In genomic region chr2:72405621-72406555, GRCm38 (mm10) we compare ENCODE assay signal across 22 mouse cellular contexts.
DNase-seq lines count a peak whose midpoint lies in the region; ATAC-seq and TF ChIP-seq lines count a peak whose summit lies in the region.
"Had no signal": no experiment of that assay in that cellular context is flagged by ENCODE, and none has a peak within 500 bp of the region (broad histone marks: within the 10 kb centered on the region; RNA-seq: fewer than 3 reads in every experiment).

No protein-coding gene starts in this region.

- DNase-seq in heart, adult 11 months, result peak; percentile 60
- DNase-seq in heart, postnatal 25 days (ENCODE audit: low spot score), result no peak
- DNase-seq in CD4-positive helper T cell, adult 2 months (ENCODE audit: low read depth, low spot score), result peak; percentile 26
- DNase-seq in thymus, adult 2 months, result peak; percentile 60
- peak; percentile 69 for DNase-seq in thymus, postnatal 25 days
- DNase-seq in embryonic facial prominence, embryonic 10.5 days (ENCODE audit: low spot score), result no peak
- DNase-seq: adrenal gland, adult 8-10 months; adrenal gland, postnatal 36 days; cerebellum, adult 11 months; cerebellum, adult 8-10 months; cerebellum, postnatal 14 days; embryo, embryonic 11 days; forebrain, postnatal 0 days; gastrocnemius, postnatal 14 days; heart, adult 18-20 months; heart, postnatal 10 days had no signal

- WGBS in thymus, adult 2 months, result 14% methylated on average over 12 of the region's 12 CpGs
- 89% methylated on average over 12 of the region's 12 CpGs for WGBS in intestine, embryonic 16.5 days
- WGBS in embryonic facial prominence, embryonic 10.5 days, result 87% methylated on average over 12 of the region's 12 CpGs

- no peaks in the 10 kb centered on the region for H3K27me3 ChIP-seq in thymus, adult 2 months (ENCODE audit: control insufficient read depth, insufficient read depth, low read length)
- no peaks in the 10 kb centered on the region for H3K27me3 ChIP-seq in intestine, embryonic 16.5 days (replicated peaks; ENCODE audit: control insufficient read depth, insufficient read depth, low read length)
- no peaks in the 10 kb centered on the region for H3K27me3 ChIP-seq in embryonic facial prominence, embryonic 10.5 days (replicated peaks; ENCODE audit: low read depth, poor library complexity, severe bottlenecking)
- H3K27me3 ChIP-seq: embryonic facial prominence, embryonic 13.5 days; heart, embryonic 12.5 days had no signal

- no peak for TF ChIP-seq POLR2A in thymus, adult 2 months (IDR thresholded peaks at IDR 0.05; ENCODE audit: control insufficient read depth, extremely low read depth, insufficient read depth, low read length, poor library complexity)

- peak overlapping the region; percentile 91 for H3K27ac ChIP-seq in thymus, adult 2 months (ENCODE audit: control insufficient read depth, insufficient read depth, low read length)
- H3K27ac ChIP-seq in intestine, embryonic 16.5 days (ENCODE audit: low read length), result no peak overlapping the region
- no peak overlapping the region for H3K27ac ChIP-seq in embryonic facial prominence, embryonic 10.5 days (replicated peaks)
- H3K27ac ChIP-seq: forebrain, embryonic 13.5 days; hindbrain, embryonic 14.5 days had no signal

- H3K4me2 ChIP-seq in intestine, embryonic 16.5 days (ENCODE audit: low read depth, low read length), result no peak overlapping the region
- H3K4me2 ChIP-seq: embryonic facial prominence, embryonic 13.5 days; forebrain, embryonic 13.5 days; heart, embryonic 12.5 days; hindbrain, embryonic 14.5 days had no signal

- no peak overlapping the region for H3K9ac ChIP-seq in intestine, embryonic 16.5 days (ENCODE audit: low read depth, low read length)
- H3K9ac ChIP-seq: embryonic facial prominence, embryonic 13.5 days; forebrain, embryonic 13.5 days; forebrain, postnatal 0 days; heart, embryonic 12.5 days; hindbrain, embryonic 14.5 days had no signal

- no peak for ATAC-seq in intestine, embryonic 16.5 days
- no peak for ATAC-seq in CD4-positive, CD25-positive, alpha-beta regulatory T cell, adult 4 months
- ATAC-seq: forebrain, embryonic 13.5 days had no signal

- H3K4me3 ChIP-seq in thymus, adult 2 months (ENCODE audit: control insufficient read depth, insufficient read depth, low read length), result peak overlapping the region; percentile 4; the same call in 1 of the 2 replicates
- H3K4me3 ChIP-seq in intestine, embryonic 16.5 days (ENCODE audit: low read length), result no peak overlapping the region
- H3K4me3 ChIP-seq in embryonic facial prominence, embryonic 10.5 days, result no peak overlapping the region
- H3K4me3 ChIP-seq: embryonic facial prominence, embryonic 13.5 days; forebrain, embryonic 13.5 days; heart, embryonic 12.5 days had no signal

- intact Hi-C loops in heart, postnatal 25 days (cut with DNase I), result no loop called here

- H3K9me3 ChIP-seq in intestine, embryonic 16.5 days (ENCODE audit: control insufficient read depth, low read length), result no peaks in the 10 kb centered on the region
- H3K9me3 ChIP-seq in embryonic facial prominence, embryonic 10.5 days, result no peaks in the 10 kb centered on the region
- H3K9me3 ChIP-seq: embryonic facial prominence, embryonic 13.5 days; forebrain, embryonic 13.5 days; heart, embryonic 12.5 days had no signal

- peaks cover 65% of the 10 kb centered on the region for H3K4me1 ChIP-seq in thymus, adult 2 months (replicated peaks; ENCODE audit: control insufficient read depth, insufficient read depth, low read length)
- H3K4me1 ChIP-seq in intestine, embryonic 16.5 days (ENCODE audit: control insufficient read depth, insufficient read depth, low read length), result no peaks in the 10 kb centered on the region
- peaks cover 16% of the 10 kb centered on the region for H3K4me1 ChIP-seq in embryonic facial prominence, embryonic 10.5 days

- no peaks in the 10 kb centered on the region for H3K36me3 ChIP-seq in thymus, adult 2 months (ENCODE audit: control insufficient read depth, insufficient read depth, low read length)
- no peaks in the 10 kb centered on the region for H3K36me3 ChIP-seq in intestine, embryonic 16.5 days (ENCODE audit: control insufficient read depth, insufficient read depth, low read length)
- no peaks in the 10 kb centered on the region for H3K36me3 ChIP-seq in embryonic facial prominence, embryonic 10.5 days (replicated peaks)
- H3K36me3 ChIP-seq: embryonic facial prominence, embryonic 13.5 days had no signal

- no peak for TF ChIP-seq CTCF in thymus, adult 2 months (IDR thresholded peaks at IDR 0.05; ENCODE audit: borderline replicate concordance, control insufficient read depth, extremely low read depth, insufficient read depth, low read length, poor library complexity)

Comparison
In these comparisons a context has a peak if more than half of its experiments do, and no peak if none do; other contexts are left out.
1. DNase-seq: peak in heart, adult 11 months (single experiment), CD4-positive helper T cell, adult 2 months (single experiment), thymus, adult 2 months (single experiment) and thymus, postnatal 25 days (single experiment); none in heart, postnatal 25 days (single experiment) and embryonic facial prominence, embryonic 10.5 days (single experiment).